Mouse (Mus musculus) left cerebral cortex, postnatal 25 days (tissue): ENCODE results near the gene Kcnj8. TPM values are rescaled to one million over a fixed set of nuclear protein-coding genes. Genes with fewer than 3 reads are reported as not detected.

Source experiments
- DNase-seq, 2 experiments: peaks; one replicate each; pipeline ENCODE4 v3.0.0; 2022; ENCODE audit warnings: low spot score in 2 of 2, mixed read lengths in 1 of 2
- intact Hi-C: fragments of 180-260 bp; cut with DNase I; formaldehyde crosslinking; loops from one replicate; pipeline ENCODE4 v1.15.1; 2025
- total RNA-seq, 2 experiments: library from RNA; stranded (reverse); gene quantifications; 2 replicates each; pipeline ENCODE4 v1.2.3; 2021

Gene Kcnj8
- total RNA-seq, 2 experiments from 2014 or later, result 2.0 to 3.0 TPM

GRCm38 (mm10) chr6:142555988-142556387 lies 15.4 kb downstream of the Kcnj8 start:
- intact Hi-C loops, result loop anchor here (5.0 kb wide), 1 partner anchor 76 kb away; no protein-coding TSS in a partner anchor

GRCm38 (mm10) chr6:142551482-142551881 lies 19.9 kb downstream of the Kcnj8 start:
- DNase-seq, result no peak
- intact Hi-C loops, result loop anchor here (5.0 kb wide), 1 partner anchor 171 kb away; no protein-coding TSS in a partner anchor

More at GRCm38 (mm10) chr6:142555988-142556387, 15.4 kb downstream of the Kcnj8 start:
- no peak for DNase-seq

DNA sequence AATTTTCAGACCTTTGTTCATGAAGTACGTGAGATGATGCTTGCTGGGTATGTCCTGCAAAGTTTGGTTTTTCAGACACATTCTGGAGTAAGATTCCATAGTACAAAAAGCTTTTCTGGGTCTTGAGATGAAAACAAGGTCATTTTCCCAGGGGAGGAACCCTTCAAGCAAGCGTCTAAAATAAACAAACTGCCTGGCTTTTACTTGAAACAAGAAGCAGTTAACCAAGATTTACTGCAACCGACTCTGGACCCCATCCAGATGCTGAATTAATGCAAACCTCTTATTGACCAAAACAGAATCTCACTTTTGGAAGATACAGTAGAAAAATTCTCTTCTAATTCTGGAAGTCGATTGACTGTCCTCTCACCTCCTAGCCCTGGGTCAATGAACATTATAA lies 20.5 kb downstream of the Kcnj8 start:
- no peak for DNase-seq
- intact Hi-C loops, result loop anchor here (5.0 kb wide), 1 partner anchor 171 kb away; no protein-coding TSS in a partner anchor

DNA sequence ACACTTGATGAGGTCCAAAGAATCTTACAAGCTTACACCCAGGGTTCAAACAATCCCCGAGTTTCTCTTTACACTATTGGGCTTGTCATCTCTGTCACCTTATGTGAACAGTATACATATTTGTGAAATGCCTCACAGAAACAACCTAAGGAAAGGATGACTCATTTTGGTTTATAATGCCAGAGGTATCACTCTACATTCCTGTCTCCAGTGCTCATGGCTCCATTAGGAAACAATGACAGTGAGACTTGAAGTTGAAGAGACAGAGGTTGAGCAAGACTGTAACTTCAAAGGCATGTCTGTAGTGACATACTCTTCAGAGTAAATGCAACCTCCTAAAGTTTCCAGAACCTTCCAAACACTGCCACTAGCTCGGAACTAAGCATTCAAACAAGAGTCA lies 23.0 kb downstream of the Kcnj8 start:
- no peak for DNase-seq
- intact Hi-C loops, result no loop called here

DNA sequence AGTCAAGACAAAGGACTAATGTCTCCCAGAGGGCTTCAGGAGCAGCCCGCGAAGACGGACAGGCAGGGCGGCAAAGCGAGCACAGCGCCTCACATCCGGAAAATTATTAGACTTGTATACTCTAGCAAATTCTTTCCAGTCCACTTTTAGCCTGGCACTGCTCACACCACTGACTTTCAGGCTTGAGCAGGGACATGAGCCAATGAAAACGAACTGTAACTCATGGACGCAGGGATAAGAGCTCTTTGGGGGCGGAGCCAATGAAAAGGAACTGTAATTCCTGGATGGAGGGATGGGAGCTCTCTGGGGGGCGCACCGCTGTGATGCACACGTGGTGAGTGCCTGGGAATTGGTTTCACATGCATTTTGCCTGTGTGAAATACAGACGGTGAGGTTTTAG lies 26.3 kb downstream of the Kcnj8 start:
- DNase-seq, result no peak
- intact Hi-C loops, result no loop called here

- intact Hi-C loops, result no loop called here
Observed at GRCm38 (mm10) chr6:142543648-142544047, 27.8 kb downstream of the Kcnj8 start.

DNA sequence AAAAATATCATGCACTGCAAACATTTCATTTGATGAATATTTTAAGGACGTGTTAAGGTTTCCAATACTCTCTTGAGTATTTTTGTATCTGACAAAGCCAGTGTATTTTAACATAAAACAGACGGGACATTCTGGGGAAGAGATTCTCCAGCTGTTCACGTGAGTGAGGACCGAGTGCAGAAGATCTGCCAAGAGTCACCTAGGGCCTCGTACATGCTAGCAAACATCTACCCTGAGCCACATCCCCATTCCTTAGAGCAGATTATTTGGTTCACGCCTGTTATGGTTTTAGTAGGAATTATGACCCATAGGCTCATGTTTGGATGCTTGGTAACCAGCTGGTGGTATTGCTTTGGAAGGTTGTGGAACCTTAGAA lies 28.6 kb downstream of the Kcnj8 start:
- intact Hi-C loops, result no loop called here

More at GRCm38 (mm10) chr6:142543648-142544047, 27.8 kb downstream of the Kcnj8 start:
- DNase-seq, result no peak

GRCm38 (mm10) chr6:142542082-142542799 lies 29.2 kb downstream of the Kcnj8 start:
- no peak for DNase-seq
- intact Hi-C loops, result no loop called here

More for the DNA sequence above, 28.6 kb downstream of the Kcnj8 start:
- DNase-seq, result no peak

- intact Hi-C loops, result no loop called here
- DNase-seq, result no peak
Observed at GRCm38 (mm10) chr6:142540561-142541160, 30.8 kb downstream of the Kcnj8 start.

GRCm38 (mm10) chr6:142540131-142540530 lies 31.3 kb downstream of the Kcnj8 start:
- no peak for DNase-seq

GRCm38 (mm10) chr6:142538503-142538902 lies 32.9 kb downstream of the Kcnj8 start:
- intact Hi-C loops, result no loop called here
- no peak for DNase-seq

More at GRCm38 (mm10) chr6:142540131-142540530, 31.3 kb downstream of the Kcnj8 start:
- intact Hi-C loops, result no loop called here

GRCm38 (mm10) chr6:142533412-142533811 lies 38.0 kb downstream of the Kcnj8 start:
- intact Hi-C loops, result no loop called here
- DNase-seq, result no peak

- no peak for DNase-seq
- intact Hi-C loops, result no loop called here
Observed at GRCm38 (mm10) chr6:142532686-142533085, 38.7 kb downstream of the Kcnj8 start.

DNA sequence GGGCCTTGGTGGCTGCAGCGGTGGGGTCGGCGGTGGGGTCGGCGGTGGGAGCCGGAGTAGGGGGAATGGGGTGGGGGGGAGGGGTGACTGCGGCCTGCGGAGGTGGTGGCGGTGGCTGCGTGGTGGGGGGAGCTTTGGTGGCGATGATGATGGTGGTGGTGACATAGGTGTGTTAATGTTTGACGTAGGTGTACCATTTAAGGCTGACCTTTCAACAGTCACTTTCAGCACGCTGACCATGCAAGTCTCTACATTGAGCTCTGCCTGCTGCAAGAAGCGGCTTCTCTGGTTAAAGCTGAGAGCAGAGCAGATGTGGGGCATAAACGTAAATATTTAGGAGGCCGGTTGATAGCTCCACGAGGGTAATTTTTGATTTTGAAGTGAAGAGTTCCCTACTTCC lies 39.3 kb downstream of the Kcnj8 start:
- intact Hi-C loops, result no loop called here
- DNase-seq, result no peak

GRCm38 (mm10) chr6:142530378-142530777 lies 41.0 kb downstream of the Kcnj8 start:
- intact Hi-C loops, result no loop called here
- no peak for DNase-seq

DNA sequence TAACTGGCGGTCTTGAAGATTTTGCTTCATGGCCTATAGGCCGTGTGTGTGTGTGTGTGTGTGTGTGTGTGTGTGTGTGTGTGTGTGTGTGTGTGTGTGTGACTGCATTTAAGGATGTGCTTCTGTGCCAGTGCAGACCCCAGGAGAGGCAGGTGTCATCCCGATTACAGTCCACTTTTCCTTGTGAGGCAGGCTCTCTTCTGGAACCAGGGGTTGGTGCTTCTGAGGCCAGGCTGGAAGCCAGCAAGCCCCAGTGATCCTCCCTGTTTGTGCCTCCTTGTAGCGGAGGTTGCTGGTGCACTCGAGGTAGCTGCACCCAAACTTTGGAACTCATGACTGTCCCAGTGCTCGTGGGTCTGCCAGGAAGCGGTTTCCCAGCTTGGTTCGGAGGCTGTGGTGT lies 41.7 kb downstream of the Kcnj8 start:
- no peak for DNase-seq
- intact Hi-C loops, result loop anchor here (10.0 kb wide), 2 partner anchors 285 to 435 kb away; partner anchors contain the start of gene St8sia1

GRCm38 (mm10) chr6:142527931-142528562 lies 43.4 kb downstream of the Kcnj8 start:
- intact Hi-C loops, result loop anchor here (10.0 kb wide), 2 partner anchors 287 to 437 kb away; partner anchors contain the start of gene St8sia1
- DNase-seq, result no peak

GRCm38 (mm10) chr6:142524635-142525308 lies 46.6 kb downstream of the Kcnj8 start:
- intact Hi-C loops, result loop anchor here (1.0 to 10.0 kb wide), 3 partner anchors 211 to 440 kb away; partner anchors contain the start of gene St8sia1
- peak; percentile 69 to 74 for DNase-seq

- no peak for DNase-seq
- intact Hi-C loops, result loop anchor here (10.0 kb wide), 2 partner anchors 293 to 443 kb away; partner anchors contain the start of gene St8sia1
Observed at GRCm38 (mm10) chr6:142521591-142522110, 49.8 kb downstream of the Kcnj8 start.
